Mouse (Mus musculus) intestine, postnatal 0 days (tissue): ENCODE measurements around the gene Tmem178b. TPM values are rescaled to one million over a fixed set of nuclear protein-coding genes. Genes with fewer than 3 reads are reported as not detected.
A peak's percentile ranks its signal among the peaks of the same experiment; 100 is the strongest.

ENCODE experiments used
- ATAC-seq: fragments of 200-750 bp; cut with Nextera tagmentation; 2 replicates; pipeline ENCODE4 v1.8.0; 2017; ENCODE audit warnings: mild to moderate bottlenecking, moderate TSS enrichment, moderate library complexity
- H3K27ac ChIP-seq: fragments of 300-500 bp; sonication (generic); 2 replicates; pipeline ENCODE4 v1.5.1; 2014; ENCODE audit warnings: mild to moderate bottlenecking, low read depth, low read length, moderate library complexity
- H3K27me3 ChIP-seq: fragments of 300-500 bp; sonication (generic); replicated peaks from 2 replicates; pipeline ENCODE4 v1.6.1; 2014; ENCODE audit warnings: low read length, mixed read lengths; ENCODE audit not compliant: control insufficient read depth, insufficient read depth
- H3K36me3 ChIP-seq: fragments of 300-500 bp; sonication (generic); 2 replicates; pipeline ENCODE4 v1.6.1; 2014; ENCODE audit warnings: mild to moderate bottlenecking, moderate library complexity; ENCODE audit not compliant: control insufficient read depth, insufficient read depth
- H3K4me1 ChIP-seq: fragments of 300-500 bp; sonication (generic); replicated peaks from 2 replicates; pipeline ENCODE4 v1.6.1; 2014; ENCODE audit warnings: antibody characterized with exemption, low read length, mixed read lengths; ENCODE audit not compliant: control insufficient read depth, insufficient read depth
- H3K4me2 ChIP-seq: fragments of 300-500 bp; sonication (generic); replicated peaks from 2 replicates; pipeline ENCODE4 v1.6.1; 2014; ENCODE audit warnings: low read depth, mild to moderate bottlenecking, moderate library complexity
- H3K4me3 ChIP-seq: fragments of 300-500 bp; sonication (generic); 2 replicates; pipeline ENCODE4 v1.5.1; 2014; ENCODE audit warnings: low read depth, low read length
- H3K9ac ChIP-seq: fragments of 300-500 bp; sonication (generic); 2 replicates; pipeline ENCODE4 v1.6.1; 2014; ENCODE audit warnings: mild to moderate bottlenecking, low read depth, low read length
- H3K9me3 ChIP-seq: fragments of 300-500 bp; sonication (generic); 2 replicates; pipeline ENCODE4 v1.6.1; 2016; ENCODE audit warnings: mixed run types; ENCODE audit not compliant: control insufficient read depth
- CTCF ChIP-seq: sonication (generic); IDR thresholded peaks from 2 replicates; pipeline ENCODE4 v1.5.1; 2016; ENCODE audit warnings: low read depth, mild to moderate bottlenecking, control low read depth, antibody characterized with exemption, moderate library complexity
- WGBS: fragments of 180-500 bp; shearing (Covaris S2); extraction: QIAGEN DNeasy Blood & Tissue Kit; methylation state at CpG from one replicate; pipeline ENCODE4 v1.1.7; 2014; 5-methylcytosine and 5-hydroxymethylcytosine counted together
- polyA plus RNA-seq: library from polyadenylated mRNA; unstranded; fragments of >200 nt; fragmentation: Nextera tagmentation; extraction: Ambion mirVana; gene quantifications from 2 replicates; pipeline ENCODE4 v1.2.1, GENCODE M21; 2015

The Tmem178b gene
- polyA plus RNA-seq, 1 experiment from 2014 or later: 0.60 TPM

DNA sequence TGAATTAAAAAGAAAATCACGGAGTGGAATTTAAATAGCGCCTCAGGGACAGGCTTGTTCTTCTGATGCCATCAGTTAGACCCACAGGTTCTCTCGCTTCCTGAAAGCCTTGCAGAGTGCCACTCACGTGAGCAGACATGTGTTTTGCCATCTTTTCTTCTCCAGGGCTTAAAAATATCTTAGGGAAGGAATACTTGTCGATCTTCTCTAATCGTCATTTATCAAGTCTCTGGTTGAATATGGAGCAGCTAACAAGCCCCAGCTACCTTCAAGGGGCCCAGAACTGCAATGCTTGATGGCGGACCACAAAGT is 189.1 kb downstream of the Tmem178b start:
- Histone ChIP-seq H3K36me3 (no peaks in the 10 kb centered on the region), H3K27me3 (peaks cover 1% of the 10 kb centered on the region; the same call in 1 of the 2 replicates), H3K27ac (no peak overlapping the region), H3K4me1 (0 out of 2 replicates have a peak, but pooled peaks cover 9% of the 10 kb centered on the region), H3K9ac (no peak overlapping the region), H3K9me3 (no peaks in the 10 kb centered on the region), H3K4me2 (no peak overlapping the region), H3K4me3 (no peak overlapping the region)
- WGBS: 86% methylated on average over 7 of the region's 7 CpGs
- no peak for TF ChIP-seq CTCF
- no peak for ATAC-seq

DNA sequence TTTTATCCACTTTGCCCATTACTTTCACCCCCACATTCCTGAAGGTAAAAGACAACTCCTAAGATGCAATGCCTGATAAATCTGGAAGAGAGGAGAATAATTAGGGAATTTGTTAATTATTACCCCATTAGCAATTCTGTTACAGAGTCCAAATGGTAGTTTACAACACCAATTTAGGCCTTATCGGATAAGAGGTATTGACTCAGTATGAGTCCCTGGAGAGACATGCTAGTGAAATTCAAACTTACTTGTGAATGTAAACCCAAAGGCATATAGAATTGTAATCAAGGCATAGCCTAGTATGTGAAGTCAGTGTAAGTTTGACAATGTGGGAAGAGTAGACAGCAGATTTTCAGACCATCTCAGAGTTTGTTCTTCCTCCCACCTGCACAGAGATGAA is 190.4 kb downstream of the Tmem178b start:
- H3K27me3 ChIP-seq: peaks cover 3% of the 10 kb centered on the region; the same call in 1 of the 2 replicates
- H3K36me3 ChIP-seq: no peaks in the 10 kb centered on the region
- H3K4me3 ChIP-seq: no peak overlapping the region
- no peaks in the 10 kb centered on the region for H3K9me3 ChIP-seq
- TF ChIP-seq CTCF: no peak
- peak overlapping the region; percentile 32; the same call in 1 of the 2 replicates for H3K4me2 ChIP-seq
- H3K4me1 ChIP-seq: 0 out of 2 replicates have a peak, but pooled peaks cover 9% of the 10 kb centered on the region
- peak; percentile 77 for ATAC-seq
- no peak overlapping the region for H3K9ac ChIP-seq
- 34% methylated on average over 1 of the region's 1 CpGs for WGBS
- no peak overlapping the region for H3K27ac ChIP-seq

DNA sequence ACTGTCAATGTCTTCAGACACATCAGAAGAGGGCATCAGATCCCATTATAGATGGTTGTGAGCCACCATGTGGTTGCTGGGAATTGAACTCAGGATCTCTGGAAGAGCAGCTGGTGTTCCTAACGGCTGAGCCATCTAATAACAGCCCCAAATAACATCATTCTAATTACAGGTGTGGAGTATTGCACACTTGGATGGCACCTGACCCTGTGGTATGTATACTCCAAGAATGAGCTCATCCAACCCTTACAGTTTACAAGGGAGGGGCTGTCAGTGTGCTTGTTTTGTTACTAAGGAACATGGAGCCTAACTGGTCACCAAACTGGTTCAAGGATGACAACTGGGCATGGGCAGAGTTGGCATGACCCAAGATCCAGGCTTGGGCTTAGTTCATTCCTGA is 190.8 kb downstream of the Tmem178b start:
- Histone ChIP-seq H3K4me2 (no peak overlapping the region), H3K36me3 (no peaks in the 10 kb centered on the region), H3K9ac (no peak overlapping the region), H3K9me3 (no peaks in the 10 kb centered on the region), H3K27ac (no peak overlapping the region), H3K27me3 (peaks cover 3% of the 10 kb centered on the region; the same call in 1 of the 2 replicates), H3K4me1 (0 out of 2 replicates have a peak, but pooled peaks cover 9% of the 10 kb centered on the region), H3K4me3 (no peak overlapping the region)
- 39% methylated on average over 1 of the region's 1 CpGs for WGBS
- TF ChIP-seq CTCF: no peak
- ATAC-seq: peak; percentile 49; the same call in 1 of the 2 replicates

DNA sequence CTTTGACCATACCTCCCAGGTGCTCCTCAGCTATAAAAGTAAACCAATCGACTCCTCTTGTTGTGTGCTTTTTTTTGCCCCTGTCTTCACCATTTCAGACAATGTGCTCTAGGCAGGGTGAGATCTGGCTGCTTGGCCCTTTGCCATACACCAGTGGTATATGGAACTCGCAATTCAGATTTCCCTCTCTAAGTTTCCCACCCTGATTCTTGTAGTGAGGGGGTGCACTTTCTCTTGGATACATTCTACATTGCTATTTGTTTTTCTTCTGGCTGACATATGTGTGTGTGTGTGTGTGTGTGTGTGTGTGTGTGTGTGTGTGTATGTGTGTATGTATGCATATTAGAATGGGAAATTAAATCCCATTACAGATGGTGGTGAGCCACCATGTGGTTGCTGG is 191.3 kb downstream of the Tmem178b start:
- ATAC-seq: no peak
- no peak for TF ChIP-seq CTCF
- Histone ChIP-seq H3K4me2 (no peak overlapping the region), H3K27me3 (peaks cover 3% of the 10 kb centered on the region; the same call in 1 of the 2 replicates), H3K9me3 (no peaks in the 10 kb centered on the region), H3K36me3 (no peaks in the 10 kb centered on the region), H3K27ac (no peak overlapping the region), H3K9ac (no peak overlapping the region), H3K4me1 (0 out of 2 replicates have a peak, but pooled peaks cover 9% of the 10 kb centered on the region), H3K4me3 (no peak overlapping the region)
- 34% methylated on average over 2 of the region's 2 CpGs for WGBS

DNA sequence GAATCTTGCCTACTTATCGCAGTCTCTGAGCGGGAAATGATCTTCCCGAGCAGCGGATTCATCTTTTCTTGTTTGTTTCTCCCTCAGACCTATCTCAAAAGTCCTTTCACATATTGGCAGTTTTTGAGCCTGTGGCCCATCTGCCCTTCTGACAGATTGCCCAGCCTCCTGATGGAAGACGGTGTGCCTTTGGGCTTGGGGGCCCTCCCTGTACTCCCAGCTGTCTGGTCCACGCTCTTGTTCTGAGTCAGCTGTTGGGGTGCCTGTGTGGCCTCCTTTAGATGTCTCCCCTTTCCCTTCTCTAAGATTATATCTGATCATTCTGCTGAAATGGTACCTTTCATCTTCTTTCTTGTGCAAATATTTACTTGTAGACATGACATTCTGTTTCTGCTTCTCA is 195.4 kb downstream of the Tmem178b start:
- H3K4me1 ChIP-seq: 0 out of 2 replicates have a peak, but pooled peaks cover 4% of the 10 kb centered on the region
- H3K4me2 ChIP-seq: no peak overlapping the region
- no peak for ATAC-seq
- WGBS: 48% methylated on average over 6 of the region's 6 CpGs
- H3K9me3 ChIP-seq: no peaks in the 10 kb centered on the region
- TF ChIP-seq CTCF: no peak
- H3K27ac ChIP-seq: no peak overlapping the region
- no peak overlapping the region for H3K4me3 ChIP-seq
- 0 out of 2 replicates have a peak, but pooled peaks cover 3% of the 10 kb centered on the region for H3K27me3 ChIP-seq
- H3K36me3 ChIP-seq: no peaks in the 10 kb centered on the region
- no peak overlapping the region for H3K9ac ChIP-seq

DNA sequence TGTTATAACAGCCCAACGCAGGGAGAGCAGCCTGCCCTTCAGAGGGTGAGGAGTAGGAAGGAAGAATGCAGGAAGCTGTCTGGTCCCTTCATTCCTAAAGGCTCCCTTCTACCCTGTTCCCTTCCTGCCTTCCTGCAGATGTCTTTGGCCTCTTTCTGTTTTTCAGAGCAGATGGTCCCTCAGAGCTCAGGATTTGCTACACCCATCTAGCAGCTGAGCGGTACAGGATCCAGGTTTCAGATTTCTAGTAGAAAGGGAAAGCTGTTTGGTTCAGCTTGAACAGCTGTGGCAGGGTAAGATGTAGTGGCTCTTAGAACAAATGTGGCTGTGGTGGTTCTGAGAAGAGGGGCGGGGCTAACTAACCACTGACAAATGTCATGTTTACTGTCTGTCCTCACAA is 197.9 kb downstream of the Tmem178b start:
- H3K9me3 ChIP-seq: no peaks in the 10 kb centered on the region
- no peak overlapping the region for H3K4me2 ChIP-seq
- 0 out of 2 replicates have a peak, but pooled peaks cover 3% of the 10 kb centered on the region for H3K27me3 ChIP-seq
- no peak overlapping the region for H3K9ac ChIP-seq
- WGBS: 46% methylated on average over 3 of the region's 3 CpGs
- TF ChIP-seq CTCF: no peak
- H3K36me3 ChIP-seq: no peaks in the 10 kb centered on the region
- H3K4me3 ChIP-seq: no peak overlapping the region
- no peaks in the 10 kb centered on the region for H3K4me1 ChIP-seq
- ATAC-seq: no peak
- no peak overlapping the region for H3K27ac ChIP-seq

DNA sequence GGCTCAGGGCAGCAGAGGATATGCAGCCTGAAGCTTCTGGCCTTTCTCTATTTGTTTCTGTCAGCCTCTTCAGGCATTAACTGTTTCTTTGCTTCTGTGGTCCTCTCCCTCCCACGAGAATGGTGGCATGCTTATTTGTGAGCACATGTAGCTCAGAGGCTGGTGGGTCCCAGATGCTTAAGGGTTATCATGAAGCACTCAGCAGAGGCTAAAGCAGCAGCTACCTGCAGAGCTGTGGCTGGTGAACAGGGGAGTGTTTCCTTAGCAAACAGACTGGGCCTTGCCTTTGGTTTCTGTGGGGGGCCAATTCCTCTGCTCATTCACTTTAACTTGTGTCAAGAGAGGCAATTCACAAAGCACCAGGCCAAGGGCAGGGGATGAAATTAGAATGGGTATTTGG is 203.0 kb downstream of the Tmem178b start:
- 28% methylated on average over 1 of the region's 1 CpGs for WGBS
- no peak for ATAC-seq
- TF ChIP-seq CTCF: no peak
- H3K4me3 ChIP-seq: no peak overlapping the region
- H3K4me2 ChIP-seq: no peak overlapping the region
- no peak overlapping the region for H3K9ac ChIP-seq
- H3K27ac ChIP-seq: no peak overlapping the region
- H3K9me3 ChIP-seq: no peaks in the 10 kb centered on the region
- no peaks in the 10 kb centered on the region for H3K36me3 ChIP-seq
- H3K27me3 ChIP-seq: no peaks in the 10 kb centered on the region
- H3K4me1 ChIP-seq: no peaks in the 10 kb centered on the region
